Mouse (Mus musculus): ENCODE data around the gene Trpc2. TPM values are rescaled to one million over a fixed set of nuclear protein-coding genes. Genes with fewer than 3 reads are reported as not detected.

Trpc2 gene
- polyA plus RNA-seq, 1 experiment, result not detected

DNA sequence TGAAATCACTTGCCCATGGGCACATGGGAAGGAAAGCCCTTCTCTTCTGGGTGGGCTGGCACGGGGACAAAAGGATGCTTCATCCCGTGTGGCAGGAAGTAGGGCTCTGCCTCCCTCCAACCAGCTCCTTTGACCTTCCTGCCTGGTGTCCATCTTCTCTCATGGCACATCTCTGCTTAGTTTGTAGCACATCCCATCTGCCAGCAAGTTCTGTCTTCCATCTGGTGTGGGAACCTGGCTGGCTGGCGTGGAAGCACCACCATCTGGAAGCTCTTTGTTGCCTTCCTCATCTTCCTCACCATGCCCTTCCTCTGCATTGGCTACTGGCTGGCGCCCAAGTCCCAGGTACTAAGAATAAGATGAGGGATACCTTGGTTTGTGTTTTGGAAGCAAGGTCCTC lies 4.4 kb downstream of the Trpc2 start:
- Histone ChIP-seq H3ac (ENCODE audit: control insufficient read depth, insufficient read length, low read depth) (no peak overlapping the region), H3K79me3 (ENCODE audit: low read depth) (no peaks in the 10 kb centered on the region), H3K27me3 (ENCODE audit: control insufficient read depth, insufficient read depth, insufficient read length) (no peaks in the 10 kb centered on the region), H3K36me3 (ENCODE audit: control insufficient read depth, insufficient read depth) (peaks cover 5% of the 10 kb centered on the region), H3K79me2 (ENCODE audit: control insufficient read depth, insufficient read depth) (no peaks in the 10 kb centered on the region), H3K4me3 (ENCODE audit: insufficient read depth, poor library complexity, severe bottlenecking) (no peak overlapping the region)
- TF ChIP-seq MYOG (IDR thresholded peaks at IDR 0.05; ENCODE audit: control insufficient read depth, extremely low read depth, insufficient read length) (no peak), CEBPB (IDR thresholded peaks at IDR 0.05; ENCODE audit: low read depth) (no peak), CTCF (IDR thresholded peaks at IDR 0.05; ENCODE audit: control insufficient read depth, insufficient read depth, insufficient read length) (no peak), FOSL1 (IDR thresholded peaks at IDR 0.05; ENCODE audit: insufficient read depth, low read length, poor library complexity, severe bottlenecking) (no peak), MAX (IDR thresholded peaks at IDR 0.05) (no peak), MYOD1 (IDR thresholded peaks at IDR 0.05; ENCODE audit: control insufficient read depth, insufficient read length, low read depth) (no peak), USF1 (IDR thresholded peaks at IDR 0.05; ENCODE audit: low read depth) (no peak)

GRCm38 (mm10) chr7:102099760-102100661 lies 17.1 kb downstream of the Trpc2 start:
- Histone ChIP-seq H3K4me3 (ENCODE audit: insufficient read depth, poor library complexity, severe bottlenecking) (no peak overlapping the region), H3K79me2 (ENCODE audit: control insufficient read depth, insufficient read depth) (no peaks in the 10 kb centered on the region), H3ac (ENCODE audit: control insufficient read depth, insufficient read length, low read depth) (no peak overlapping the region), H3K79me3 (ENCODE audit: low read depth) (no peaks in the 10 kb centered on the region), H3K27me3 (ENCODE audit: control insufficient read depth, insufficient read depth, insufficient read length) (no peaks in the 10 kb centered on the region), H3K36me3 (ENCODE audit: control insufficient read depth, insufficient read depth) (no peaks in the 10 kb centered on the region)
- TF ChIP-seq MAX (IDR thresholded peaks at IDR 0.05), result no peak

DNA sequence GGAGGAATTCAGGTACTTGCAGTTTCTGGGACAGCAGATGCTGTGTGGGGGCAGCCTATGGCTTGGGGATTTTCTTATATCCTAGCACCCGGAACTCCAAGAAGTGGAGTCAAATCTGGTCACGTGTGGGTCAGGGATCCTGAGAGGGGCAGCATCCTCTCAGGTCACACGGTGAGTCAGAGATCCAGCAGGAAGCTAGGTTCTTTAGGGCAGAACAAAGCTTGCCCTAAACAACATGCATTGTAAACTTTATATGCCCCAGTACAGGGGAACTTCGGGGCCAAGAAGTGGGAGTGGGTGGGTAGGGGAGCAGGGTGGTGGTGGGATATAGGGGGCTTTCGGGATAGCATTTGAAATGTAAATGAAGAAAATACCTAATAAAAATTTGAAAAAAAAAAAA lies 18.0 kb downstream of the Trpc2 start:
- H3ac ChIP-seq (ENCODE audit: control insufficient read depth, insufficient read length, low read depth), result no peak overlapping the region
- no peaks in the 10 kb centered on the region for H3K79me3 ChIP-seq (ENCODE audit: low read depth)
- H3K27me3 ChIP-seq (ENCODE audit: control insufficient read depth, insufficient read depth, insufficient read length), result no peaks in the 10 kb centered on the region
- no peaks in the 10 kb centered on the region for H3K79me2 ChIP-seq (ENCODE audit: control insufficient read depth, insufficient read depth)
- no peaks in the 10 kb centered on the region for H3K36me3 ChIP-seq (ENCODE audit: control insufficient read depth, insufficient read depth)
- TF ChIP-seq CEBPB (IDR thresholded peaks at IDR 0.05; ENCODE audit: low read depth), result no peak
- TF ChIP-seq MAX (IDR thresholded peaks at IDR 0.05), result no peak
- TF ChIP-seq CTCF (IDR thresholded peaks at IDR 0.05; ENCODE audit: control insufficient read depth, insufficient read depth, insufficient read length), result no peak
- TF ChIP-seq USF1 (IDR thresholded peaks at IDR 0.05; ENCODE audit: low read depth), result no peak
- TF ChIP-seq FOSL1 (IDR thresholded peaks at IDR 0.05; ENCODE audit: insufficient read depth, low read length, poor library complexity, severe bottlenecking), result no peak
- no peak for TF ChIP-seq MYOD1 (IDR thresholded peaks at IDR 0.05; ENCODE audit: control insufficient read depth, insufficient read length, low read depth)
- TF ChIP-seq MYOG (IDR thresholded peaks at IDR 0.05; ENCODE audit: control insufficient read depth, extremely low read depth, insufficient read length), result no peak
- no peak overlapping the region for H3K4me3 ChIP-seq (ENCODE audit: insufficient read depth, poor library complexity, severe bottlenecking)

GRCm38 (mm10) chr7:102101487-102101886 lies 18.6 kb downstream of the Trpc2 start, which contains the start of gene Art1:
Gene Art1 (plus strand): TSS chr7:102101743.
- Histone ChIP-seq H3K79me2 (ENCODE audit: control insufficient read depth, insufficient read depth) (no peaks in the 10 kb centered on the region), H3K79me3 (ENCODE audit: low read depth) (no peaks in the 10 kb centered on the region), H3ac (ENCODE audit: control insufficient read depth, insufficient read length, low read depth) (no peak within 1 kb of the TSS), H3K27me3 (ENCODE audit: control insufficient read depth, insufficient read depth, insufficient read length) (peaks cover 3% of the 10 kb centered on the region), H3K36me3 (ENCODE audit: control insufficient read depth, insufficient read depth) (no peaks in the 10 kb centered on the region), H3K4me3 (ENCODE audit: insufficient read depth, poor library complexity, severe bottlenecking) (no peak within 1 kb of the TSS)
- no peak for TF ChIP-seq MYOD1 (IDR thresholded peaks at IDR 0.05; ENCODE audit: control insufficient read depth, insufficient read length, low read depth)
- no peak for TF ChIP-seq CEBPB (IDR thresholded peaks at IDR 0.05; ENCODE audit: low read depth)
- no peak for TF ChIP-seq USF1 (IDR thresholded peaks at IDR 0.05; ENCODE audit: low read depth)
- no peak for TF ChIP-seq CTCF (IDR thresholded peaks at IDR 0.05; ENCODE audit: control insufficient read depth, insufficient read depth, insufficient read length)
- TF ChIP-seq MYOG (IDR thresholded peaks at IDR 0.05; ENCODE audit: control insufficient read depth, extremely low read depth, insufficient read length), result no peak
- TF ChIP-seq FOSL1 (IDR thresholded peaks at IDR 0.05; ENCODE audit: insufficient read depth, low read length, poor library complexity, severe bottlenecking), result no peak
- TF ChIP-seq MAX (IDR thresholded peaks at IDR 0.05), result no peak

DNA sequence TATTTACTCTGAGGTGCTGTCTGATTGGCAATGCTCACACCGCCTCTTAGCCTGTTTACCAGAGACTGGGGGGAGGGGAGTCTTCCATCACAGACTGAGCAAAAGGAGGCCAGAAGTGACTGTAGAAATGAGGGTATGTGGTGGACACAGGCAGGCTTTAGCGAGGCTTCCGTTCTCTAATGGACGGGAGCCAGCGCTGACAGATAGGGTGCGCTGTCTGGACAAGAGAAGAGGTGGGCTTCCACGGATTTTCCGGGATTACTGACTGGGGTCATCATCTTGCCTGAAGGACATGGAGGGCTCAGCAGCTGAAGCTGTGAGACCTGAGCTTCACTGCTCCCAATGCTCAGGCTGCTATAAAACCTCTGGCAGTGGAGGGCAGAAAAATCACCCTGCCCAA lies 19.3 kb downstream of the Trpc2 start:
- Histone ChIP-seq H3K79me2 (ENCODE audit: control insufficient read depth, insufficient read depth) (no peaks in the 10 kb centered on the region), H3K79me3 (ENCODE audit: low read depth) (no peaks in the 10 kb centered on the region), H3K36me3 (ENCODE audit: control insufficient read depth, insufficient read depth) (no peaks in the 10 kb centered on the region), H3K27me3 (ENCODE audit: control insufficient read depth, insufficient read depth, insufficient read length) (peaks cover 10% of the 10 kb centered on the region), H3K4me3 (ENCODE audit: insufficient read depth, poor library complexity, severe bottlenecking) (no peak overlapping the region), H3ac (ENCODE audit: control insufficient read depth, insufficient read length, low read depth) (no peak overlapping the region)
- TF ChIP-seq FOSL1 (IDR thresholded peaks at IDR 0.05; ENCODE audit: insufficient read depth, low read length, poor library complexity, severe bottlenecking) (no peak), MYOD1 (IDR thresholded peaks at IDR 0.05; ENCODE audit: control insufficient read depth, insufficient read length, low read depth) (no peak), CEBPB (IDR thresholded peaks at IDR 0.05; ENCODE audit: low read depth) (no peak), MYOG (IDR thresholded peaks at IDR 0.05; ENCODE audit: control insufficient read depth, extremely low read depth, insufficient read length) (no peak), USF1 (IDR thresholded peaks at IDR 0.05; ENCODE audit: low read depth) (no peak), CTCF (IDR thresholded peaks at IDR 0.05; ENCODE audit: control insufficient read depth, insufficient read depth, insufficient read length) (no peak), MAX (IDR thresholded peaks at IDR 0.05) (no peak)

Data from C2C12 (cell line).